Mouse (Mus musculus) MEL-GATA-1-ER (cell line): ENCODE data around the gene Specc1.

Experiments
- DNase-seq: peaks from one replicate; pipeline ENCODE4 v3.0.0-alpha.2; 2012; ENCODE audit warnings: low read depth; ENCODE audit errors: extremely low read depth

The Specc1 gene

GRCm38 (mm10) chr11:62087051-62087450, 130.5 kb downstream of the Specc1 start:
- no peak for DNase-seq

DNA sequence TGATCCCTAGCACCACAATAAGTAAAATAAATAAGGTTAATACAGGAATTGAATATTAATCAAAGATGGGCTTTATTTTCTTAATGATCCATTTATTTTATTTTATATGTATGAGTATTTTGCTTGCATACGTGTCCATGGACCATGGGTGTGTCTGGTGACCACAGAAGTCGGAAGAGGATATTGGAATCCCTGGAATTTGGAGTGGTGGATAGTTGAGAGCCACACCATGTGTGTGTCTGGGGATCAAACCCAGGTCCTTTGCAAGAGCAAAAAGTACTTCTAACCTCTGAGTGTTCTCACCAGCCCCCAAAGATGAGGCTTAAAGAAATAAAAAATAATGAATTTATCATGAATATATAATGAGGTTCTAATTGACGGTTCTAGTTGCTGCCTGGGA, 132.1 kb downstream of the Specc1 start:
- DNase-seq: no peak

DNA sequence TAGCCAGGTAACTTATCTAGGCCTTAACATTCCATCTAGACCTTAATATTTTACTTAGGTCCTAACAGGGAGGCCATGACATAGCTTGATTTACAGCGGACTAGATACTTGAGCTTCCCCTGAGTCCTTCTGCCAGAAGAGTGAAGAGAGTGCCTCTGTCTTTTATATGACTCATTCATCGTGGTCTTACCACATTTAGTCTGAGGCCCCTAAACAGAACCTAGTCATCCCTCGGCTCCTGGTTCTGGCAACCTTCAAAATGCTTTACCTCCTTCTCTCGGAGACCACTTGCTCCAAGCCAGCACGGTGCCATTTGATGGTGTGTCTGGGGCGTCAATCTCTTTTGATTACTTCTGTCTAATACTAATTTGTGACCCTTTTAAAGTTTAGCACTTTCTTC, 133.8 kb downstream of the Specc1 start:
- no peak for DNase-seq

GRCm38 (mm10) chr11:62103380-62103911, 146.9 kb downstream of the Specc1 start:
- peak; percentile 79 for DNase-seq

GRCm38 (mm10) chr11:62106401-62106871, 149.9 kb downstream of the Specc1 start:
- no peak for DNase-seq

DNA sequence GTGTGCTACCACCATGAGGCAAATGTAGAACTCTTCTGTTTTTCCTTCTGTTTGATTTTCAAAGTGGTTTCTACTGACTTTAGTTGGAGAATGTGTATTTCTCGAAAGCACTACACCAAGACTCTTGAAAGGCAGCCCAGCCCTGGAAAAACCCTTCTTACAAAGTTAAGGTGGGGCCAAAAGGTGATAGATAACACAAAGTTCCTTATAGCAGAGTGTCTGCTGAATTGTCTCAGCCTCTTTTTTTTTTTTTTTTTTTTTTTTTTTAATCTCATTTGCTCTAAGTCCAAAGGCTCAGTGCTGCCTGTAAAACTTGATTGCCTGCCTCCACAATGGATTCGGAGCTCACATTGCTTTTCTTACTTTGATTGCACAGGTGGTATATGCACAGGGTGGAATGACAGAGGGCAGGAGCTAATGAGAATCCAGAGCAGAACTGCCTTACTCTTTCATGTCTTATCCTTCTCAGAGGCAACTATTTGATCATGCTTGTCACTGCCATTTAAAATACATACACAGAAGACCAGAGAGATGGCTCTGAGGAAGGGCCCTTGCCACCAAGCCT, 150.8 kb downstream of the Specc1 start:
- peak; percentile 35 for DNase-seq

- no peak for DNase-seq
Measured at GRCm38 (mm10) chr11:62118561-62118960, 162.0 kb downstream of the Specc1 start.

DNA sequence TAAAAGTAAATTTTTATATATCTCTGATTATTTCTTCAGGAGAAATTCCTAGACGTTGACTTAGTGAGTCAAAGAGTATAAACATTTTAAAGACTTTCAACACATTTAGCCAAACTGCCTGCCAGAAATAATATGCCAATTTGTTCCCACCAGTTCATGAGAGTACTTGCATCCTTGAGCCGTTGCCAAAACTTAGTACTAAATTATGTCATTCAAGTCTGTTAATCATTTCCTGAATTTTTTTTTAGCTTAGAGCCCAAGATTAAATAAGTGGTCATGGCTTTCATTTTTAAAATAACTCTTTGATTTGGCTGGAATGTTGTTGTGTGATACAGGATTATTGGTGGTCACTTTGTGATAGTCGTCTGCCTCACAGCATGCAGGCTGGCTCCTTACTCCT, 163.3 kb downstream of the Specc1 start:
- no peak for DNase-seq

- DNase-seq: no peak
Measured at GRCm38 (mm10) chr11:62121365-62121764, 164.8 kb downstream of the Specc1 start.

GRCm38 (mm10) chr11:62127692-62128091, 171.1 kb downstream of the Specc1 start:
- peak; percentile 55 for DNase-seq

- DNase-seq: no peak
Measured at GRCm38 (mm10) chr11:62128197-62128596, 171.6 kb downstream of the Specc1 start.

DNA sequence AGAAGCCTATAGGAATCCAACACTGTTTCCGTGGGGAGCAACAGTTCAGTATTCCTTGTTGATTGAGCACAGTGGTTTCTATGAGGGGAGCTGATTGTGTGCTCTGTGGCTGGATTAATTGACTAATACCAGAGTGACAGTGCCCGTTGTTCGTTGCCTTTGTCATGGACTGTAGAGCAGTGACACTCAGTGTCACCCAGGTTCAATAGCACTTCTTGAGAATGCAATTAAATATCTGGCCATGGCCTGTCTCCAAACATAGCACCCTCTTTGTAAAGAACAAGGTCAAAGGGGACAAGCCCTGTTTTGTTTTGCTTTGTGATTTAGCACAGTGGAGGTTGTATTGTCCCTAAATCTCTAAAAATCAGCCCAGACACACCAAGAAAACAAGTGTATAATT, 173.6 kb downstream of the Specc1 start:
- no peak for DNase-seq

GRCm38 (mm10) chr11:62130685-62131295, 174.2 kb downstream of the Specc1 start:
- DNase-seq: no peak

- no peak for DNase-seq
Measured at GRCm38 (mm10) chr11:62131601-62132000, 175.0 kb downstream of the Specc1 start.

DNA sequence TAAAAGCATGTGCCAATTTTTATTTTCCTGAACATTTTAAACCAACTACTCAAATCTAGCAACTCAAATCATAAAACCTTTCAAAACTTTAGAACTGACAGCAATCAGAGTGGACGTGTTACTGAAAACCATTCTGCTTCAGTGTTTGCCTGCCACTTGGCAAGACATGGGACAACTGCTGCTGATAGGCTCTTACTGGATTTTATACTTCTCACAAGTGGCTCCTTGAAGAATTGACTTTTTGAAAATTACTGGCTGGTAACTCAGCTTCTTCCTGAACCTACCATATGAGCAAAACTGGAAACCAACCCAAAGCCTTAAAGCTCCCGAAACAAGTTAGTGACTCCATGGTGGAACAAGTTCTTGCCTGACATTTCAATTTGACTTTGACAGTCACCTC, 177.6 kb downstream of the Specc1 start:
- no peak for DNase-seq

- DNase-seq: no peak
Measured at GRCm38 (mm10) chr11:62145216-62146110, 188.9 kb downstream of the Specc1 start.

- DNase-seq: no peak
Measured at GRCm38 (mm10) chr11:62146661-62147060, 190.1 kb downstream of the Specc1 start.

DNA sequence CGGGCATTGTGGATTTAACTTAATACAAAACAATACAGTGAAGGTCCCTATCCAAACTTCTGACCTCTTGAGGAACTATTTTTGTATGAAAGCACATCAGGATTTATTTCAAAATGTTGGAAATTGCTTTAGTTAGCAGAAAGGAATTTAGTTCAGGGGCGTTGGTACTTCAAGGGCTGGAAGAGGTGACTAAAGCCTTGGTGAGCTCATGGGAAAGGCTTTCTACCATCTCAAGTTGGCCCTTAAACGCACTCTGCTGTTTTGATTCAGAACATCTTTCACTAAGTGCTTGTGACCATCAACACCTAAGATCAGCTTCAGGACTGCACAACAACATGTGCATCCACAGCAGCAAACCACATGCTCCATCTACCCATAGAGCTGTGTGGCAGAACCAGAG, 191.5 kb downstream of the Specc1 start:
- DNase-seq: no peak

DNA sequence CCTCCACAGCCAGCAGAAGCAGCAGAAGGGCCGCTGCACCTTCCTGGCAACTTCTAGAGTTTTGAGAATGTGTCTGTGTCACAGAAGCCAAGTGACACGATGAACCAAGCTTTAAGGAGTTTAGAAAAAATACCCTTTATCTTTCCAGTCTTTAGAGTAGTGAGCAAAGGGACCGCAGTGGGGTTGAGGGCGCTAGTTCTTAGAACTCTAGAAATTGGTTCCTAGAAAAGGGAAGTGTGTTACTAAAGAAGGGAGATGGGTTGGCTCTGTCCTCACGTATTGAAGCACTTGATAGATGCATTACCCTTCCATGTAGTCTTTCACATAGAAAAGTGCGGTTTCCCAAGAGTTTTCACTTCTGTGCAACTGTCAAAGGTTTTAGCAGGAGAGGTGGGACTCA, 191.9 kb downstream of the Specc1 start:
- peak; percentile 97 for DNase-seq

GRCm38 (mm10) chr11:62153057-62153456, 196.5 kb downstream of the Specc1 start:
- no peak for DNase-seq

DNA sequence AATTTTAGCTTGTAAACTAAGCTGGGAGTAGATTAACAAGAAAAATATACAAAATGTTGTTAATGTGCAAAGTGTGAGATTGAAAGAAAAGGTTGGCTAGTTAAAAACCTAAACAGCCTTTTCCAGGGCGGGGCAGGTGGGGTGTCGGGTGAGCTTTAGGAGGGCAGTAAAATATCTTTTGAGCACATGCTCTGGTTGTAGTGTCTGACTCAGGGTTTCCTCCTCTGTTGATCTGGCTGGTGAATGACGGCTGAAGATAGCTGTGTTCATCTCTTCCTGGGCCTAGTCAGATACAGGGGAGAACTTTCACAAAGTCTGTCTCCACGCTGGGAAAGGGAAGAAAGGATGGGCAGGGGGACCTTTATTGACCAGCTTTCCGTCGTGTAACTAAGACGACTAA, 203.2 kb downstream of the Specc1 start:
- DNase-seq: no peak

DNA sequence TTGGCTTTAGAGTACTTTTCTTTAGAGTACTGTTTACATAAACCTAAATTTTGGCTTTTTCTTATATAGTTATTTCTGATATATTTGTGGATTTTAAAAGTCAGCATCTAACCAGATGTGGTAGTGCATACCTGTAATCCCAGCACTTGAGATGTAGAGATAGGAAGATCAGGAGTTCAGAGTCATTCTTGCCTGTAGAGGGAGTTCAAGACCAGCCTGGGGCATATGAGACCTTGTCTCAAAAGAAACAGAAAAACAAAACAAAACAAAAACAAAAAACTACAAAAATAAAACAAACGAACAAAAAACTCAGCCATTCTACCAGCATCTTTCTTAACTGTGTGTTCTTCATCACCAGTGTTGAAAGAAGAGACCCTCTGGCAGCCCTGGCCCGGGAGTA, 204.9 kb downstream of the Specc1 start:
- DNase-seq: no peak
